Mouse (Mus musculus): ENCODE results near the gene Prpf8. TPM values are rescaled to one million over a fixed set of nuclear protein-coding genes. Genes with fewer than 3 reads are reported as not detected.

The Prpf8 gene
- total and polyA plus RNA-seq, 3 experiments, result 187 to 345 (median 246) TPM

DNA sequence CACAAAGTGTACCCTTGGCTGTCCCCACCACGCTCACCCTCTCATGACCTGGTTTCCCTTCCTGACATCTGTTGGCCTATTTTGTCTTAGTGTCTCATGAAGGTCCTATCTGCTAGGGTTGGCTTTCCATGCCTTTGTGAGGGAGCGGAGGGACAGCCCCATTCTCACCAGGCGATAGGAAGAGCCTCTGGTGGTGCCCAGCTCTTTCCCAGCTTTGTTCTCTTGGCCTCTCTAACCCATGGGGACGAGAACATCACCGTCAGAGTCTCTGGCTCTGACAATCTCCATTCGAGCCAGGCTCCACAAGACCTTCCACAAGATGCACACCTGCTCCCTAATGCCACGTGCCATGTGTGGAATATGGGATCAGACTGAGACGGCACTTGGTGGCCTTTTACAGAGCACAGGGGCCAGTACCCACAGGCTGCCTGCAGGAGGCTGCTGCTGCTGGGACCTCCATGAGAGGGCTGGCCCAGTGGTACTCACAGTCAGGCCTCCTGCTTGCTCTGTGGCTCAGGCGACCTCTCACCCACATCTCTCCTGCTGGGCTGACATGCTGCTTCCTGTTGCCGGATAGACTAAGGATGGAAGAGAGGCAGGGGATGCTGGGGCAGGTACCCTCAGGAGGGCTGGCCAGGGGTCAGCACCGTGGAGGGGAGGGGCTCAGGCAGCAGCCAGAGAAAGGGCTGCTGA lies 51.0 kb downstream of the Prpf8 start:
- no peak overlapping the region; the same call in 1 of the 2 replicates for H3K27ac ChIP-seq (ENCODE audit: insufficient read depth, low read depth)
- peaks cover 13 to 80% of the 10 kb centered on the region in 2 experiments for H3K4me1 ChIP-seq (ENCODE audit: control insufficient read depth in 1 of 2, insufficient read depth in 2 of 2)

DNA sequence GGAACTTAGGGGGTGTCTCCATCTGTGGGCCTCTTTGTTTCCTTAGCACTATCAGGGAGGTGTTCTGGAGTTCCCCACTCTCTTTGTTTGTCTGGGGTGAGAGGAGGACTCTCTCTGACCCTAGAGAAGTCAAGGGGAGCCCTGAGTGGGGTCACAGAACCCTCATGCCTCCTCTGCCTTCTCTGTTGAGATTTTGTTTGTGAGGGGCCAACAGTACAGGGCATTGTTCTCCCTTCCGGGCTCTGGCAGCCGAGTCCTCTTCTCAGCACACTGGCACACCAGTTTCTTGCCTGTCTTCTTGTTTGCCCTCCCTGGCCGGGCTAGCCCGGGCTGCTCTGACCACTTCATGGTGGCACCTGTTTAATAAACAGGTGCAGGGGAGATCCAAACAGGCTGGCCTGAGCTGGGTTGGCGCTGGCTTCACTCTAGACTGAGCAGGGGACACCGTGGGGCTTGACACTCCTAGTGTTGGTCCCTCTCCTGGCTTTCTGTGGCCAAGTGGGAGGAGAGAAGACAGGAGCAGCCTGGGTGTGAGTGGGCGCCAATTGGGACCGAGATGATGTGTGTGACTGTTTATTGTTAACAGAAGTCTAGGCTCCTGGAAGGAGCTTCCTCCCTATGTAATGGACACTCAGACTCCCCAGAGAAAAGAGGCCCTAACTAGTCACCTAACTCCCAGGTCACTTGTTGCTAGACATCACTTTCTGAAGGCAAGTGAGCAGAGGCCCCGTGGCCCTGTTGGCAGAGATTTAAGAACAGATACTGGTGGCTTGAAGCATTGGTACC lies 51.8 kb downstream of the Prpf8 start:
- Histone ChIP-seq H3K27ac (ENCODE audit: insufficient read depth, low read depth) (no peak overlapping the region), H3K9ac (ENCODE audit: insufficient read depth, low read depth) (no peak overlapping the region), H3K27me3 (replicated peaks) (no peaks in the 10 kb centered on the region), H3K36me3 (replicated peaks in 1 of 2; ENCODE audit: control insufficient read depth in 1 of 2, insufficient read depth in 1 of 2, low read length in 1 of 2) (peaks cover 0 to 35% of the 10 kb centered on the region in 2 experiments), H3K79me2 (replicated peaks; ENCODE audit: control insufficient read depth, extremely low read depth, insufficient read depth, poor library complexity, severe bottlenecking) (no peaks in the 10 kb centered on the region), H3K4me2 (ENCODE audit: insufficient read depth, low read depth, poor library complexity, severe bottlenecking) (no peak overlapping the region), H3K4me1 (ENCODE audit: control insufficient read depth in 1 of 2, insufficient read depth in 2 of 2) (peaks cover 10 to 77% of the 10 kb centered on the region in 2 experiments), H3K9me3 (replicated peaks; ENCODE audit: low read length) (no peaks in the 10 kb centered on the region), H3K4me3 (replicated peaks in 1 of 3; ENCODE audit: low read depth in 2 of 3, low read length in 2 of 3, poor library complexity in 1 of 3) (peak overlapping the region in 1 of 3 experiments; percentile 14)
- no peak for DNase-seq (ENCODE audit: extremely low read depth)
- in situ Hi-C loops (cut with MboI; ENCODE audit: low pct_ligation_motif_present, low pct_unique_long_range_greater_than_20kb, low sequenced_read_pairs), result no loop called here
- dilution Hi-C loops (cut with MboI; ENCODE audit: extremely low pct_ligation_motif_present, extremely low pct_unique_long_range_greater_than_20kb, low sequenced_read_pairs), result no loop called here
- TF ChIP-seq ZMIZ1 (IDR thresholded peaks at IDR 0.05; ENCODE audit: low read depth, low read length) (no peak), KAT2A (IDR thresholded peaks at IDR 0.05; ENCODE audit: insufficient replicate concordance, low read length) (no peak), USF2 (conservative IDR thresholded peaks at IDR 0.05; ENCODE audit: low read depth, low read length) (no peak), MAFK (IDR thresholded peaks at IDR 0.05; ENCODE audit: insufficient replicate concordance, low read length) (no peak), JUND (conservative IDR thresholded peaks at IDR 0.05; ENCODE audit: low read depth, low read length) (no peak), ZKSCAN1 (IDR thresholded peaks at IDR 0.05; ENCODE audit: borderline replicate concordance, low read depth, low read length) (no peak), RCOR1 (conservative IDR thresholded peaks at IDR 0.05; ENCODE audit: low read depth, low read length) (no peak), E2F4 (IDR thresholded peaks at IDR 0.05; ENCODE audit: insufficient replicate concordance, low read depth, low read length) (no peak), IRF4 (IDR thresholded peaks at IDR 0.05; ENCODE audit: low read depth, low read length) (no peak), NELFE (IDR thresholded peaks at IDR 0.05; ENCODE audit: low read depth, low read length) (no peak), ZNF384 (IDR thresholded peaks at IDR 0.05; ENCODE audit: low read depth, low read length) (no peak), TCF12 (IDR thresholded peaks at IDR 0.05; ENCODE audit: low read depth, low read length) (no peak), SMC3 (IDR thresholded peaks at IDR 0.05; ENCODE audit: low read depth, low read length) (no peak), EP300 (IDR thresholded peaks at IDR 0.05; ENCODE audit: low read length) (no peak), GABPA (IDR thresholded peaks at IDR 0.05; ENCODE audit: insufficient replicate concordance, low read depth, low read length) (no peak), USF1 (IDR thresholded peaks at IDR 0.05; ENCODE audit: low read depth, low read length) (no peak), TBP (conservative IDR thresholded peaks at IDR 0.05; ENCODE audit: low read depth, low read length) (no peak), CTCF (conservative IDR thresholded peaks at IDR 0.05 in 1 of 2, IDR thresholded peaks at IDR 0.05 in 1 of 2; ENCODE audit: low read depth in 2 of 2, low read length in 2 of 2) (no peak)

More for the DNA sequence above, 51.0 kb downstream of the Prpf8 start:
- Histone ChIP-seq H3K27me3 (replicated peaks) (no peaks in the 10 kb centered on the region), H3K9me3 (replicated peaks; ENCODE audit: low read length) (no peaks in the 10 kb centered on the region), H3K4me3 (replicated peaks in 1 of 3; ENCODE audit: low read depth in 2 of 3, low read length in 2 of 3, poor library complexity in 1 of 3) (peak overlapping the region in 1 of 3 experiments; percentile 14), H3K4me2 (ENCODE audit: insufficient read depth, low read depth, poor library complexity, severe bottlenecking) (no peak overlapping the region), H3K9ac (ENCODE audit: insufficient read depth, low read depth) (no peak overlapping the region), H3K36me3 (replicated peaks in 1 of 2; ENCODE audit: control insufficient read depth in 1 of 2, insufficient read depth in 1 of 2, low read length in 1 of 2) (peaks cover 0 to 28% of the 10 kb centered on the region in 2 experiments), H3K79me2 (replicated peaks; ENCODE audit: control insufficient read depth, extremely low read depth, insufficient read depth, poor library complexity, severe bottlenecking) (no peaks in the 10 kb centered on the region)
- in situ Hi-C loops (cut with MboI; ENCODE audit: low pct_ligation_motif_present, low pct_unique_long_range_greater_than_20kb, low sequenced_read_pairs) (no loop called here), dilution Hi-C loops (cut with MboI; ENCODE audit: extremely low pct_ligation_motif_present, extremely low pct_unique_long_range_greater_than_20kb, low sequenced_read_pairs) (no loop called here)
- no peak for TF ChIP-seq NELFE (IDR thresholded peaks at IDR 0.05; ENCODE audit: low read depth, low read length)
- peak; percentile 46; the same call in 1 of the 2 replicates for TF ChIP-seq MAX (IDR thresholded peaks at IDR 0.05; ENCODE audit: low read length)
- DNase-seq (ENCODE audit: extremely low read depth), result peak; percentile 33

All from CH12.LX (cell line).